Mouse (Mus musculus) adrenal gland, adult 8-10 months (tissue): Measurements from ENCODE around the gene Myocd. TPM values are rescaled to one million over a fixed set of nuclear protein-coding genes. Genes with fewer than 3 reads are reported as not detected.

Experiments
- DNase-seq: peaks from one replicate; pipeline ENCODE4 v3.0.0; 2022
- total RNA-seq, 4 experiments: library from RNA; stranded (reverse); gene quantifications; 2 replicates each; pipeline ENCODE4 v1.2.4; 2022

Myocd gene
- total RNA-seq, 4 experiments from 2014 or later, result 0.19 to 0.59 (median 0.20) TPM; not detected in 1

DNA sequence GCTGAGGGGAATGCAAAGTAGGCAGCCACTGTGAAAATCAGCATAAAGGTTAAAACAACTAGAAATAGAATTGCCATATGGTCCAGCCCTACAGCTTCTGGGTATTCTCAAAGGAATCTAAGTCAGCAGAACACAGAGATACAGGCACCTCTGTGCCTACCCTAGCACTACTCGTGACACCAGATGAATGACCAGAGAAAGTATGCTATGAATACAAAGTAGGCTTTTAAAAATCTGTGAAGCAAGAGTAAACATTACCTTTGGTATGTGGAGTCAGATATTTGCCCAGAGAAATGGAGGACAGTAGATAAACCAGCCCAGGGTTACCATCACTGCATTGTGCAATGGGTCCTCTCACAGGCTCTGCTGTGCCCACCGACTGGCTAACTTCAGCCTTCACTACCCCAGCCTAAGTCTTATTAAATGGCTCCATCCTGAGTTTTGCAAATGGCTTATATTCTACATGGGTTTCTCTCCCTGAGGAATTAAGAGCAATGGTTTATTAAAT lies 132.6 kb downstream of the Myocd start:
- DNase-seq, result no peak

DNA sequence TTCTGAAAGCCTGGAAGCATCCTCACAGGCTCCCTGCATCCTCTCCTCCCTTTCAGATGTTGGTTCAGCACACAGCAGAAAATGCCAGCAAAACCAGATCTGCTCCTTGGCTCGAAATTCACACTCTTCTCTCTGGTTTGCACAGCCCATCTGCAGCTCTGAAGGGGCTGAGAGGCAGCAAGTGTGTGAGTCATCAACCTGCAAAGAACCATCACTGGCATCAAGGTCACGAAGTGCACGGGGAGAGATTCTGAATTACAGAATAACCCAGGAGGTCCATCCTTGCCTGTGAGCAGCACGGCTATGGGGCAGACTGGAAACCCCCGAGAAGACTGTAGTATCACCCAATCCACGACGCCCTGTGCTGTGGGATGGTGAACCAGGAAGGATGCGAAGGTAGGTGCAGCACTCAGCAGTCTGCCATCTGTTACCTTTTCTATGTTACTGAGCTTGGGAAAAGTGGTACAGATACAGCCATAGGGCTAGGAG lies 134.5 kb downstream of the Myocd start:
- no peak for DNase-seq

DNA sequence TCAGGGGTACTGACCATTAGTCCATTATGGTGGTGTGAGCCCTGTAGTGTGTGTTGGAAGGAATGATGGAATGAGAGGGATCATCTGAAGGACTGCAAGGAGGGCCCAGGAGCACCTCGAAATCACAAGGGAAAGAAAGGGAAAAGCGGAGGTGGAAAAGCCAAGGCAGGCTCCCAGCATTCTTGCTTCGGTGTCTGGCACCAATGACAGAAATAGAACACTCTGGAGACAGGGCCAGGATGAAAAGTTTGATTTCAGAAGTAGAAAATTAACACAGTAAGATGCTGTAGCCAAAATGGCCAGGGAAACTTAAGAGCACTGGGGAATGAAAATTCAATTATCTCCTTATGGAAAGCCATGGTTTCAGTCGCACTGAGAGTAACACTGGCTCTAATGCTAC lies 136.1 kb downstream of the Myocd start:
- DNase-seq, result no peak

- DNase-seq, result no peak
These were observed 140.7 kb downstream of the Myocd start for GRCm38 (mm10) chr11:65129110-65129509.

- peak; percentile 37 for DNase-seq
These were observed 141.1 kb downstream of the Myocd start for GRCm38 (mm10) chr11:65128666-65129065.

- DNase-seq, result no peak
These were observed 143.2 kb downstream of the Myocd start for GRCm38 (mm10) chr11:65126566-65126965.

Other genes with a start within 250 kb of the Myocd start
- 1 to 10 TPM in 1 of 4 experiments, under 1 TPM in 3; 0.35 to 1.9 (median 0.55) TPM for gene 1700086D15Rik, start 110.1 kb downstream of the Myocd start, total RNA-seq
- 10 to 100 TPM in 3 of 4 experiments, 1 to 10 TPM in 1; 9.4 to 20.1 (median 13.7) TPM for gene Arhgap44, start 107.0 kb downstream of the Myocd start, total RNA-seq